Mouse (Mus musculus) embryonic fibroblast, embryonic 13.5 days (primary cell): ENCODE measurements around the gene Tent5b.

ENCODE experiments used
- CTCF ChIP-seq: IDR thresholded peaks from 2 replicates; pipeline ENCODE4 v1.5.1; 2011; ENCODE audit warnings: mild to moderate bottlenecking, control low read depth, low read length, moderate library complexity, borderline replicate concordance; ENCODE audit not compliant: insufficient read depth
- POLR2A ChIP-seq: IDR thresholded peaks from 2 replicates; pipeline ENCODE4 v1.6.1; 2011; ENCODE audit warnings: low read depth, mild to moderate bottlenecking, control low read depth, low read length, moderate library complexity

GRCm38 (mm10) chr4:133497461-133498159, 17.7 kb downstream of the Tent5b start:
- no peak for TF ChIP-seq CTCF
- no peak for TF ChIP-seq POLR2A
